Mouse (Mus musculus): ENCODE results near the gene Chrm5. TPM values are rescaled to one million over a fixed set of nuclear protein-coding genes. Genes with fewer than 3 reads are reported as not detected.

Chrm5 gene
- polyA plus RNA-seq, 1 experiment from 2014 or later = not detected

- Histone ChIP-seq H3K9ac (ENCODE audit: low read length) (no peak overlapping the region), H3K4me3 (ENCODE audit: low read depth, low read length) (no peak overlapping the region), H3K27me3 (ENCODE audit: control insufficient read depth, insufficient read depth, low read length) (no peaks in the 10 kb centered on the region), H3K36me3 (ENCODE audit: control insufficient read depth, insufficient read depth, low read length) (no peaks in the 10 kb centered on the region), H3K4me1 (ENCODE audit: control insufficient read depth, insufficient read depth, low read length) (peaks cover 5% of the 10 kb centered on the region), H3K27ac (ENCODE audit: low read depth, low read length) (no peak overlapping the region), H3K9me3 (ENCODE audit: control insufficient read depth, low read length) (no peaks in the 10 kb centered on the region), H3K4me2 (no peak overlapping the region)
- 84% methylated on average over 11 of the region's 11 CpGs for WGBS
- ATAC-seq (ENCODE audit: low FRiP score) (no peak), DNase-seq (ENCODE audit: low spot score, missing footprints) (peak; percentile 77)
Observed at GRCm38 (mm10) chr2:112490483-112491196, 10.1 kb upstream of the Chrm5 start.

GRCm38 (mm10) chr2:112484886-112485285 lies 4.3 kb upstream of the Chrm5 start:
- ATAC-seq (ENCODE audit: low FRiP score) (no peak), DNase-seq (ENCODE audit: low spot score, missing footprints) (no peak)
- no peak overlapping the region for H3K27ac ChIP-seq (ENCODE audit: low read depth, low read length)
- H3K27me3 ChIP-seq (ENCODE audit: control insufficient read depth, insufficient read depth, low read length) = no peaks in the 10 kb centered on the region
- 83% methylated on average over 2 of the region's 2 CpGs for WGBS
- H3K36me3 ChIP-seq (ENCODE audit: control insufficient read depth, insufficient read depth, low read length) = no peaks in the 10 kb centered on the region
- no peak overlapping the region for H3K9ac ChIP-seq (ENCODE audit: low read length)
- H3K4me3 ChIP-seq (ENCODE audit: low read depth, low read length) = no peak overlapping the region
- no peaks in the 10 kb centered on the region for H3K4me1 ChIP-seq (ENCODE audit: control insufficient read depth, insufficient read depth, low read length)
- no peaks in the 10 kb centered on the region for H3K9me3 ChIP-seq (ENCODE audit: control insufficient read depth, low read length)
- H3K4me2 ChIP-seq = no peak overlapping the region

GRCm38 (mm10) chr2:112483334-112483651 lies 2.7 kb upstream of the Chrm5 start:
- ATAC-seq (ENCODE audit: low FRiP score) = no peak
- Histone ChIP-seq H3K4me1 (ENCODE audit: control insufficient read depth, insufficient read depth, low read length) (no peaks in the 10 kb centered on the region), H3K27me3 (ENCODE audit: control insufficient read depth, insufficient read depth, low read length) (no peaks in the 10 kb centered on the region), H3K36me3 (ENCODE audit: control insufficient read depth, insufficient read depth, low read length) (no peaks in the 10 kb centered on the region), H3K9ac (ENCODE audit: low read length) (no peak overlapping the region), H3K4me3 (ENCODE audit: low read depth, low read length) (no peak overlapping the region), H3K27ac (ENCODE audit: low read depth, low read length) (no peak overlapping the region), H3K4me2 (no peak overlapping the region), H3K9me3 (ENCODE audit: control insufficient read depth, low read length) (no peaks in the 10 kb centered on the region)
- no peak for DNase-seq (ENCODE audit: low spot score, missing footprints)
- WGBS = 79% methylated on average over 2 of the region's 2 CpGs

GRCm38 (mm10) chr2:112482533-112483333 lies 2.2 kb upstream of the Chrm5 start:
- Histone ChIP-seq H3K4me2 (no peak overlapping the region), H3K9ac (ENCODE audit: low read length) (no peak overlapping the region), H3K9me3 (ENCODE audit: control insufficient read depth, low read length) (no peaks in the 10 kb centered on the region), H3K4me3 (ENCODE audit: low read depth, low read length) (no peak overlapping the region), H3K4me1 (ENCODE audit: control insufficient read depth, insufficient read depth, low read length) (no peaks in the 10 kb centered on the region), H3K27me3 (ENCODE audit: control insufficient read depth, insufficient read depth, low read length) (no peaks in the 10 kb centered on the region), H3K27ac (ENCODE audit: low read depth, low read length) (no peak overlapping the region), H3K36me3 (ENCODE audit: control insufficient read depth, insufficient read depth, low read length) (no peaks in the 10 kb centered on the region)
- ATAC-seq (ENCODE audit: low FRiP score) (no peak), DNase-seq (ENCODE audit: low spot score, missing footprints) (peak; percentile 47)
- 84% methylated on average over 5 of the region's 5 CpGs for WGBS

- 2% methylated on average over 2 of the region's 2 CpGs for WGBS
- ATAC-seq (ENCODE audit: low FRiP score) = peak; percentile 75
- DNase-seq (ENCODE audit: low spot score, missing footprints) = peak; percentile 91
- Histone ChIP-seq H3K4me1 (ENCODE audit: control insufficient read depth, insufficient read depth, low read length) (no peaks in the 10 kb centered on the region), H3K4me3 (ENCODE audit: low read depth, low read length) (no peak overlapping the region), H3K27ac (ENCODE audit: low read depth, low read length) (no peak overlapping the region), H3K27me3 (ENCODE audit: control insufficient read depth, insufficient read depth, low read length) (no peaks in the 10 kb centered on the region), H3K36me3 (ENCODE audit: control insufficient read depth, insufficient read depth, low read length) (no peaks in the 10 kb centered on the region), H3K4me2 (no peak overlapping the region), H3K9me3 (ENCODE audit: control insufficient read depth, low read length) (no peaks in the 10 kb centered on the region), H3K9ac (ENCODE audit: low read length) (no peak overlapping the region)
Observed at GRCm38 (mm10) chr2:112481564-112481963, 995 bp upstream of the Chrm5 start.

GRCm38 (mm10) chr2:112476554-112476953 lies 4.0 kb downstream of the Chrm5 start:
- ATAC-seq (ENCODE audit: low FRiP score) (no peak), DNase-seq (ENCODE audit: low spot score, missing footprints) (no peak)
- no peak overlapping the region for H3K9ac ChIP-seq (ENCODE audit: low read length)
- no peaks in the 10 kb centered on the region for H3K27me3 ChIP-seq (ENCODE audit: control insufficient read depth, insufficient read depth, low read length)
- no peak overlapping the region for H3K27ac ChIP-seq (ENCODE audit: low read depth, low read length)
- no peak overlapping the region for H3K4me3 ChIP-seq (ENCODE audit: low read depth, low read length)
- H3K4me2 ChIP-seq = no peak overlapping the region
- no peaks in the 10 kb centered on the region for H3K36me3 ChIP-seq (ENCODE audit: control insufficient read depth, insufficient read depth, low read length)
- no peaks in the 10 kb centered on the region for H3K4me1 ChIP-seq (ENCODE audit: control insufficient read depth, insufficient read depth, low read length)
- 81% methylated on average over 6 of the region's 6 CpGs for WGBS
- H3K9me3 ChIP-seq (ENCODE audit: control insufficient read depth, low read length) = no peaks in the 10 kb centered on the region

GRCm38 (mm10) chr2:112474997-112475724 lies 5.4 kb downstream of the Chrm5 start:
- H3K9ac ChIP-seq (ENCODE audit: low read length) = no peak overlapping the region
- no peaks in the 10 kb centered on the region for H3K9me3 ChIP-seq (ENCODE audit: control insufficient read depth, low read length)
- DNase-seq (ENCODE audit: low spot score, missing footprints) (no peak), ATAC-seq (ENCODE audit: low FRiP score) (no peak)
- no peaks in the 10 kb centered on the region for H3K36me3 ChIP-seq (ENCODE audit: control insufficient read depth, insufficient read depth, low read length)
- no peak overlapping the region for H3K4me3 ChIP-seq (ENCODE audit: low read depth, low read length)
- 79% methylated on average over 5 of the region's 5 CpGs for WGBS
- no peak overlapping the region for H3K4me2 ChIP-seq
- no peak overlapping the region for H3K27ac ChIP-seq (ENCODE audit: low read depth, low read length)
- H3K27me3 ChIP-seq (ENCODE audit: control insufficient read depth, insufficient read depth, low read length) = no peaks in the 10 kb centered on the region
- H3K4me1 ChIP-seq (ENCODE audit: control insufficient read depth, insufficient read depth, low read length) = no peaks in the 10 kb centered on the region

- Histone ChIP-seq H3K9ac (ENCODE audit: low read length) (no peak overlapping the region), H3K27ac (ENCODE audit: low read depth, low read length) (no peak overlapping the region), H3K4me1 (ENCODE audit: control insufficient read depth, insufficient read depth, low read length) (no peaks in the 10 kb centered on the region), H3K4me3 (ENCODE audit: low read depth, low read length) (no peak overlapping the region), H3K36me3 (ENCODE audit: control insufficient read depth, insufficient read depth, low read length) (no peaks in the 10 kb centered on the region; the same call in 1 of the 2 replicates), H3K9me3 (ENCODE audit: control insufficient read depth, low read length) (no peaks in the 10 kb centered on the region), H3K4me2 (no peak overlapping the region), H3K27me3 (ENCODE audit: control insufficient read depth, insufficient read depth, low read length) (no peaks in the 10 kb centered on the region)
- WGBS = 87% methylated on average over 2 of the region's 2 CpGs
- no peak for DNase-seq (ENCODE audit: low spot score, missing footprints)
- ATAC-seq (ENCODE audit: low FRiP score) = no peak
Observed at GRCm38 (mm10) chr2:112472076-112472475, 8.5 kb downstream of the Chrm5 start.

GRCm38 (mm10) chr2:112470961-112471381 lies 9.6 kb downstream of the Chrm5 start:
- Histone ChIP-seq H3K4me2 (no peak overlapping the region), H3K4me3 (ENCODE audit: low read depth, low read length) (no peak overlapping the region), H3K9ac (ENCODE audit: low read length) (no peak overlapping the region), H3K36me3 (ENCODE audit: control insufficient read depth, insufficient read depth, low read length) (no peaks in the 10 kb centered on the region; the same call in 1 of the 2 replicates), H3K9me3 (ENCODE audit: control insufficient read depth, low read length) (no peaks in the 10 kb centered on the region), H3K27me3 (ENCODE audit: control insufficient read depth, insufficient read depth, low read length) (no peaks in the 10 kb centered on the region), H3K27ac (ENCODE audit: low read depth, low read length) (no peak overlapping the region), H3K4me1 (ENCODE audit: control insufficient read depth, insufficient read depth, low read length) (no peaks in the 10 kb centered on the region)
- no peak for DNase-seq (ENCODE audit: low spot score, missing footprints)
- 0 out of 2 replicates have a peak, but pooled peaks have one; percentile 22 for ATAC-seq (ENCODE audit: low FRiP score)
- WGBS = 32% methylated on average over 5 of the region's 5 CpGs
